Mouse (Mus musculus): ENCODE measurements at regions not wholly inside any gene's neighbourhood (a gene's known extent, or its start where the extent isn't known, plus 50 kb on each side); places are given as distances from the start of the nearest gene placed in this dataset.

GRCm38 (mm10) chr9:120721451-120722123 lies 150.3 kb downstream of the Rpl14 start:
- no peak for DNase-seq (ENCODE audit: low spot score in 2 of 2)

GRCm38 (mm10) chr9:120723026-120723425 lies 151.8 kb downstream of the Rpl14 start:
- DNase-seq (ENCODE audit: low spot score in 2 of 2) = no peak

DNA sequence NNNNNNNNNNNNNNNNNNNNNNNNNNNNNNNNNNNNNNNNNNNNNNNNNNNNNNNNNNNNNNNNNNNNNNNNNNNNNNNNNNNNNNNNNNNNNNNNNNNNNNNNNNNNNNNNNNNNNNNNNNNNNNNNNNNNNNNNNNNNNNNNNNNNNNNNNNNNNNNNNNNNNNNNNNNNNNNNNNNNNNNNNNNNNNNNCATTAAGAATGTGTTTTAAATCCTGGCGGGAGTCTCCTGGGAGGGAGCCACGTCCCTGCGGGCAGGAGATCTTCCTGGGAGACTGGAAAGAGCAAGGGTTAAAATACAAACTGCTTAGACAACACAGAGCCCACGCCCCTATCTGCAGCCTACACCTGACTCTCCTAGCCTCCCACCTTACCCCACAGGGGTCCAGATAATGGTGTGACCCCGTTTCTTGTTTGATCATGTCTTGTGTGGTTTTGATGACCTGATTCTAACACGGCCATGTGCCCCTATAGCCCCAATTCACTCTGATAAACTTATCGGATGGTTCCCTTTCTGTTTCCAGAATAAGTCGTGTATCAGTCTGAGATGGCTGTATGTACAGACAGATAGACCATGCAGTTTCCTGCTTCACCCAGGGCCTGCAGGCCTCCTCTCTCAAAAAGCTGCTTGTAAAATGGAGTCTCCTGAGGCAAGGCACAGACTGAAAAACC lies 160.8 kb downstream of the Rpl14 start:
- no peak for DNase-seq (ENCODE audit: low spot score in 2 of 2)

GRCm38 (mm10) chr9:120732650-120733293 lies 161.5 kb downstream of the Rpl14 start:
- DNase-seq (ENCODE audit: low spot score in 2 of 2) = no peak

GRCm38 (mm10) chr9:120733681-120734465 lies 162.6 kb downstream of the Rpl14 start:
- no peak for DNase-seq (ENCODE audit: low spot score in 2 of 2)

- no peak for DNase-seq (ENCODE audit: low spot score in 2 of 2)
Measured at GRCm38 (mm10) chr9:120735217-120735616, 164.0 kb downstream of the Rpl14 start.

DNA sequence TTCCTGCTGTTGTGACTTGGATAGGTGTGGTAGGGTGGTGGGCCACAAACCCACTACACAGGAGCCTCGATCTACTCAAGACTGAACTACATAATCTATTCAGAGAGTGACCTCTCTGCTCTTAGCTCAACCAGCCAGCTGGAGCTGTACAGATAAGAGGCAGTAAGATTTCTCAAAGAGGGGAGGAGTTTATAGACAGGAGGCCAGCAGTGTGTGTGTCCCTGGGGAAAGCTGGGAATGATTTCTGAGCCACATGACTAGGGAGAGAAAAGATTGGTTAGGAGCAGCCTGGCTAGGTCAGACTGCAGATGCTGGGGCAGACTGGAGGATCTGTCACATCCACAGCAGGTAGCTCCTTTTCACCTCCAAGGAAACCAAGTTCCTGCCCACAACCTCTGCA lies 166.7 kb downstream of the Rpl14 start:
- no peak for DNase-seq (ENCODE audit: low spot score in 2 of 2)

DNA sequence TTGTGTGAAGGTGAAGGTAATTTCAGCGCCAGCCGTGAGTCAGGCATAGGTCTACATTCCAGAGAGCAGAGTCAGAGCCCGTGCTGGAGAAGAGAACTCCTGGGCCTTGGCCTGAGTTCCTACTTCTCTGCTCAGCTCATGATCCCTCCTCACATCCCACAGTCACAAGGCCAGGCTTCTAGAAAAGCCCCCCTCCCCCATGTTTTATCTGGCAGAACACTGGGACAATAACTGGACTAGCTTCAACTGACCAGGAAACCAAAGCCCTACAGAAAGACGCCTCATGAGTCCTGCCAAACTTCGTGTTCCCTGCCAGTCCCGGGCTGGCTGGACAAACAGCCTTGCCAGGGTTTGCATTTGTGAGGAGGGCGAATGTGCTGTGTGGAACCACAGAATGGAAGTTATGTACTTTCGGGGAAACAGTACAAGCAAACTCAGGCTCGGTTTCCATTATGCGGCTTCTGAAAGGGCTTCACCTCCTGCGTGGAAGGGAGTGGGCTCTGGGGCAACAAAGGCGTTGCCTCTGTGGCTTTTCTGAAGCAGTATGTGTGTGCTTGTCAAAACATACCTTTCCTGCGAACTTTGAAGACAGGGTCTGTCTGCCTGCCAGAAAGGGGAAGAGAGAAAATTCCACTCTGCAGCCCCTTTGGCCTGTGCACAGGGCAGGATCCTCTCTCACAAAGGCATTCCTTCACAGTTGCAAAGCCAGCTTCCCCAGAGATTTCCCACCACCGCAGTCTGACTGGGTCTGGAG lies 168.1 kb downstream of the Rpl14 start:
- no peak for DNase-seq (ENCODE audit: low spot score in 2 of 2)

DNA sequence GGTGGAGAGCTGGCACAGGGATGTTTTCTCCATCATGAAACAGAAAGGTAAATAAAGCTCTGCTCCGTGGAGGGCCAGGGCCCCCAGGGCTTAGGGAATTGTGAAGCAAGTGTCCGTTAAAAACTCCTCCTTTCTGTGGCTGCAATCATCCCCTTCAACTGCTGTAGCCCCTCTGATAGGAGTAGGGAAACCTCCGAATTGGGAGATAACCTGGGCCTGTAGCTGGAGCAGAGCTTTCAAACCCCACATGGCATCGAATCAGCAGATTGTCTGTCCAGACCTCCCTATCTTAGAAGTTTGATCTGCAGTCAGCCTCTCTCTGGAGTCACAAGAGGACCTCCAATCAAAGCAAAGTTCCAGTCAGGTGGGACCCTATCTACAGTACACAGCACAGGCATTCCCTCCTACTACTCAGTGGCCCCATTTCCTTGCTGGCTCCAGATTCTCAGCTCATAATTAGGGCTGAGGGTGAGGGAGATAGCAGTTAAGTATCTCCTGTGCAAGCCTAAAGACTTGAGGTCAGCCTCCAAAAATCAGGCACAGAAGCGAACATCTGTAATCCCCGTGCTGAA lies 168.8 kb downstream of the Rpl14 start:
- no peak for DNase-seq (ENCODE audit: low spot score in 2 of 2)

GRCm38 (mm10) chr9:120741521-120741920 lies 170.3 kb downstream of the Rpl14 start:
- DNase-seq (ENCODE audit: low spot score in 2 of 2) = no peak

GRCm38 (mm10) chr9:120743455-120743854 lies 172.2 kb downstream of the Rpl14 start:
- no peak for DNase-seq (ENCODE audit: low spot score in 2 of 2)

DNA sequence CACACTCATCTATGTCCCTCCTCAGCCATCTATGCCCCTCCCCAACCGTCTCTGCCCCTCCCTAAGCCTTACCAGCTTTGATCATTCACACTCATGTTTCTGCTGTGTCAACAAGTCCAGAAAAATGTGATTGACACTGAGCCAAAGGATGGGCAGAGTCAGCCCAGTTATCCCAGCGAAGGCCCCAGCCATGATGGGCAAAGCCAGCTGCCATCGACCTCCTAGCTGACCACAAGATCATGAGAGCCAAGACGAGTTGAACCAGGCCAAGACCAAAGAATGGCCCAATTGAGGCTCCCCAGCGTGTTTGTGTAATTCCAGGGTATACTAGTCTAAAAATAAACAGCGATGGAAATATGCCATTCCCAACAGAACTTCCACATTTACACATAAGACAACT lies 174.4 kb downstream of the Rpl14 start:
- DNase-seq (ENCODE audit: low spot score in 2 of 2) = no peak

GRCm38 (mm10) chr9:120750820-120751219 lies 178.2 kb upstream of the Ctnnb1 start:
- DNase-seq (ENCODE audit: low spot score in 2 of 2) = no peak

GRCm38 (mm10) chr9:120751686-120752484 lies 177.1 kb upstream of the Ctnnb1 start:
- no peak for DNase-seq (ENCODE audit: low spot score in 2 of 2)

GRCm38 (mm10) chr9:120754151-120754550 lies 174.9 kb upstream of the Ctnnb1 start:
- no peak for DNase-seq (ENCODE audit: low spot score in 2 of 2)

- DNase-seq (ENCODE audit: low spot score in 2 of 2) = no peak
Measured at GRCm38 (mm10) chr9:120755486-120755885, 173.5 kb upstream of the Ctnnb1 start.

DNA sequence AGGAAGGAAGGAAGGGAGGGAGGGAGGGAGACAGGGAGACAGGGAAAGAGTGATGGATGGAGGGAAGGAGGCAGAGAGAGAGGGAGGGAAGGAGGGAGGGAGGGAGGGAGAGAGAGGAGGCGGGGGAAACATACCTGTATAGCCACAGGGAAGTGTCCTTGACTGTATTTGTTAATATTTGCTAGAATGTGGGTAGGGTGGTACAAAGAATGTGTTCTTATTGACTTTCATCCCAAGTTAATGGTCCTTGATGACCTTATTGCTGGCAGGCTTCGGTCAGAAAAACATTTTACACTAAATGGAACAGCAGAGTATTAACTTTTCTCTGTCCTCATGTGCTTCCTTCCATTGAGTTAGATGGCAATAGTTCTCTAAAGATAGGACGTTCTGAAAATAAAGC lies 171.0 kb upstream of the Ctnnb1 start:
- no peak for DNase-seq (ENCODE audit: low spot score in 2 of 2)

- no peak for DNase-seq (ENCODE audit: low spot score in 2 of 2)
Measured at GRCm38 (mm10) chr9:120758632-120759031, 170.4 kb upstream of the Ctnnb1 start.

- DNase-seq (ENCODE audit: low spot score in 2 of 2) = no peak
Measured at GRCm38 (mm10) chr9:120759771-120760170, 169.2 kb upstream of the Ctnnb1 start.

GRCm38 (mm10) chr9:120763802-120764201 lies 165.2 kb upstream of the Ctnnb1 start:
- DNase-seq (ENCODE audit: low spot score in 2 of 2) = no peak
